Mouse (Mus musculus) adrenal gland, adult 8-10 months (tissue): ENCODE data around the gene Dusp5. TPM values are rescaled to one million over a fixed set of nuclear protein-coding genes. Genes with fewer than 3 reads are reported as not detected.
A peak's percentile ranks its signal among the peaks of the same experiment; 100 is the strongest.
"Not testable (repeated sequence)": the region's sequence is repeated elsewhere in the genome, so short reads cannot be mapped to it uniquely, and the experiment has no call there.

Experiments used
- DNase-seq: peaks from one replicate; pipeline ENCODE4 v3.0.0; 2022
- total RNA-seq, 4 experiments: library from RNA; stranded (reverse); gene quantifications; 2 replicates each; pipeline ENCODE4 v1.2.4; 2022

Dusp5 gene
- total RNA-seq, 4 experiments from 2014 or later, result 3.9 to 18.8 (median 5.7) TPM

- no peak for DNase-seq
Measured at GRCm38 (mm10) chr19:53577025-53577800, 48.3 kb downstream of the Dusp5 start.

- peak; percentile 45 for DNase-seq
Measured at GRCm38 (mm10) chr19:53578597-53579252, 49.8 kb downstream of the Dusp5 start.

- DNase-seq, result not testable (repeated sequence)
Measured at GRCm38 (mm10) chr19:53580271-53580670, 51.4 kb downstream of the Dusp5 start.

- DNase-seq, result not testable (repeated sequence)
Measured at GRCm38 (mm10) chr19:53587686-53588085, 58.8 kb downstream of the Dusp5 start.

- DNase-seq, result not testable (repeated sequence)
Measured at GRCm38 (mm10) chr19:53588968-53589367, 60.1 kb downstream of the Dusp5 start, which contains the start of gene Nutf2-ps1. Gene Nutf2-ps1 (minus strand): TSS chr19:53589068.

Other genes starting within 250 kb of the Dusp5 start
- gene Mxi1, start 218.6 kb upstream of the Dusp5 start, total RNA-seq, result 10 to 100 TPM; 33.5 to 38.1 (median 34.5) TPM
- not detected for gene Gm10197, start 157.3 kb upstream of the Dusp5 start, total RNA-seq
- 10 to 100 TPM; 40.5 to 49.4 (median 45.6) TPM for gene Smndc1, start 138.5 kb upstream of the Dusp5 start, total RNA-seq
- gene Nutf2-ps1, start 60.0 kb downstream of the Dusp5 start, total RNA-seq, result 10 to 100 TPM; 64.7 to 85.3 (median 72.1) TPM
- gene Smc3, start 71.3 kb downstream of the Dusp5 start, total RNA-seq, result 10 to 100 TPM; 28.7 to 41.8 (median 33.2) TPM
- gene Rbm20, start 148.2 kb downstream of the Dusp5 start, total RNA-seq, result 1 to 10 TPM; 1.4 to 1.9 (median 1.7) TPM